Mouse (Mus musculus) ES-E14 (cell line): ENCODE results near the gene Eid2b.

Experiments used
- CHD2 ChIP-seq: IDR thresholded peaks from 2 replicates; pipeline ENCODE4 v1.6.1; 2014; ENCODE audit warnings: mild to moderate bottlenecking, low read depth, low read length, inconsistent platforms
- MAFK ChIP-seq: IDR thresholded peaks from 2 replicates; pipeline ENCODE4 v1.6.1; 2014; ENCODE audit warnings: mild to moderate bottlenecking, low read depth, low read length, inconsistent platforms; ENCODE audit not compliant: insufficient read depth

- TF ChIP-seq CHD2 (no peak), MAFK (no peak)
These were observed 50.7 kb downstream of the Eid2b start for GRCm38 (mm10) chr7:28328260-28328659.
